Mouse (Mus musculus): ENCODE measurements at regions not wholly inside any gene's neighbourhood (a gene's known extent, or its start where the extent isn't known, plus 50 kb on each side); places are given as distances from the start of the nearest gene placed in this dataset.

DNA sequence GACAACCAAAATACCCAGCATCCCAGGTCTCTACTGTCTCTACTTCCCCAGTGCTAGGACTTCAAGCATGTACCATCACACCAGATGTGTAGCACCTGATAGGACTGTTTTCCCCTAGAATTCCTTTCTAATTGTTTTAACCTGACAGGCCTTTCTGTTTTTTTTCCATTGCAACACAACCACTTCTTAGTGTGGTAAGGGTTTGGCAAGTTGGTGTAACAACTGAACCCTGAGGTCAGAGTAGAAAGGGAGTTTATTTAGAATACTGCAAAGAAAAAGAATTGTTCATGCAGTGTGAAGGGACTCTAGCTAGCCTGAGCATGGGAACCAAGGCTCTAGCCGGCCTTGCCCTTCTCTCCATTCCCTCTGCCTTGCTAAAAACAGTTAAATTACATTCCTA lies 226.1 kb downstream of the Mreg start:
- no peak for TF ChIP-seq CTCF (IDR thresholded peaks at IDR 0.05)
- TF ChIP-seq POLR2A (IDR thresholded peaks at IDR 0.05; ENCODE audit: insufficient read depth, low read depth, low read length): no peak
- TF ChIP-seq EP300 (IDR thresholded peaks at IDR 0.05; ENCODE audit: insufficient read depth, low read depth, low read length): no peak
